Mouse (Mus musculus): ENCODE measurements around the gene Sync. TPM values are rescaled to one million over a fixed set of nuclear protein-coding genes. Genes with fewer than 3 reads are reported as not detected.
A peak's percentile ranks its signal among the peaks of the same experiment; 100 is the strongest.

The Sync gene
- polyA plus RNA-seq, 1 experiment from 2014 or later = 2.3 TPM

GRCm38 (mm10) chr4:129248243-129248767, 39.1 kb upstream of the Sync start:
- Histone ChIP-seq H3K9ac (peak overlapping the region; percentile 67), H3K36me3 (no peaks in the 10 kb centered on the region), H3K4me2 (peak overlapping the region; percentile 98), H3K27me3 (peaks cover 82% of the 10 kb centered on the region), H3K9me3 (replicated peaks) (no peaks in the 10 kb centered on the region), H3K27ac (no peak overlapping the region), H3K4me1 (replicated peaks) (peaks cover 34% of the 10 kb centered on the region), H3K4me3 (peak overlapping the region; percentile 64)
- WGBS = under 1% methylated on average over 58 of the region's 74 CpGs
- ATAC-seq (replicated peaks; ENCODE audit: insufficient number of reproducible peaks, insufficient read depth, low FRiP score, low read depth) = no peak

- WGBS = 42% methylated on average over 7 of the region's 7 CpGs
- peaks cover 80% of the 10 kb centered on the region for H3K27me3 ChIP-seq
- H3K4me3 ChIP-seq = 0 out of 2 replicates have a peak overlapping the region, but pooled peaks have one; percentile 2
- no peak for ATAC-seq (replicated peaks; ENCODE audit: insufficient number of reproducible peaks, insufficient read depth, low FRiP score, low read depth)
- H3K4me2 ChIP-seq = no peak overlapping the region
- H3K27ac ChIP-seq = no peak overlapping the region
- no peaks in the 10 kb centered on the region for H3K36me3 ChIP-seq
- peaks cover 34% of the 10 kb centered on the region for H3K4me1 ChIP-seq (replicated peaks)
- H3K9me3 ChIP-seq (replicated peaks) = no peaks in the 10 kb centered on the region
- H3K9ac ChIP-seq = no peak overlapping the region
These were observed 38.1 kb upstream of the Sync start for GRCm38 (mm10) chr4:129249288-129249687.

GRCm38 (mm10) chr4:129250759-129251481, 36.5 kb upstream of the Sync start:
- H3K4me1 ChIP-seq (replicated peaks) = peaks cover 26% of the 10 kb centered on the region
- peaks cover 66% of the 10 kb centered on the region for H3K27me3 ChIP-seq
- 34% methylated on average over 15 of the region's 15 CpGs for WGBS
- H3K27ac ChIP-seq = no peak overlapping the region
- ATAC-seq (replicated peaks; ENCODE audit: insufficient number of reproducible peaks, insufficient read depth, low FRiP score, low read depth) = peak; percentile 12; the same call in 1 of the 2 replicates
- H3K9me3 ChIP-seq (replicated peaks) = no peaks in the 10 kb centered on the region
- H3K36me3 ChIP-seq = no peaks in the 10 kb centered on the region
- H3K4me3 ChIP-seq = peak overlapping the region; percentile 8; the same call in 1 of the 2 replicates
- H3K4me2 ChIP-seq = peak overlapping the region; percentile 47
- H3K9ac ChIP-seq = peak overlapping the region; percentile 8; the same call in 1 of the 2 replicates

- no peak for ATAC-seq (replicated peaks; ENCODE audit: insufficient number of reproducible peaks, insufficient read depth, low FRiP score, low read depth)
- 16% methylated on average over 15 of the region's 15 CpGs for WGBS
- peaks cover 33% of the 10 kb centered on the region for H3K4me1 ChIP-seq (replicated peaks)
- no peaks in the 10 kb centered on the region for H3K36me3 ChIP-seq
- H3K4me3 ChIP-seq = peak overlapping the region; percentile 8; the same call in 1 of the 2 replicates
- no peak overlapping the region for H3K27ac ChIP-seq
- no peaks in the 10 kb centered on the region for H3K9me3 ChIP-seq (replicated peaks)
- peak overlapping the region; percentile 47 for H3K4me2 ChIP-seq
- peak overlapping the region; percentile 8; the same call in 1 of the 2 replicates for H3K9ac ChIP-seq
- H3K27me3 ChIP-seq = peaks cover 59% of the 10 kb centered on the region
These were observed 35.8 kb upstream of the Sync start for GRCm38 (mm10) chr4:129251482-129252125.

GRCm38 (mm10) chr4:129252492-129252891, 34.9 kb upstream of the Sync start:
- peaks cover 37% of the 10 kb centered on the region for H3K4me1 ChIP-seq (replicated peaks)
- H3K36me3 ChIP-seq = no peaks in the 10 kb centered on the region
- no peaks in the 10 kb centered on the region for H3K9me3 ChIP-seq (replicated peaks)
- H3K4me3 ChIP-seq = no peak overlapping the region
- ATAC-seq (replicated peaks; ENCODE audit: insufficient number of reproducible peaks, insufficient read depth, low FRiP score, low read depth) = no peak
- no peak overlapping the region for H3K4me2 ChIP-seq
- peaks cover 50% of the 10 kb centered on the region for H3K27me3 ChIP-seq
- 73% methylated on average over 2 of the region's 2 CpGs for WGBS
- no peak overlapping the region for H3K27ac ChIP-seq
- H3K9ac ChIP-seq = no peak overlapping the region

GRCm38 (mm10) chr4:129254571-129254970, 32.8 kb upstream of the Sync start:
- H3K27me3 ChIP-seq = peaks cover 32% of the 10 kb centered on the region
- H3K36me3 ChIP-seq = no peaks in the 10 kb centered on the region
- no peak overlapping the region for H3K27ac ChIP-seq
- H3K4me3 ChIP-seq = no peak overlapping the region
- no peak overlapping the region for H3K4me2 ChIP-seq
- WGBS = 94% methylated on average over 3 of the region's 3 CpGs
- peaks cover 24% of the 10 kb centered on the region for H3K4me1 ChIP-seq (replicated peaks)
- no peak for ATAC-seq (replicated peaks; ENCODE audit: insufficient number of reproducible peaks, insufficient read depth, low FRiP score, low read depth)
- no peaks in the 10 kb centered on the region for H3K9me3 ChIP-seq (replicated peaks)
- H3K9ac ChIP-seq = no peak overlapping the region

- Histone ChIP-seq H3K9me3 (replicated peaks) (no peaks in the 10 kb centered on the region), H3K4me1 (replicated peaks) (peaks cover 14% of the 10 kb centered on the region), H3K27ac (peak overlapping the region; percentile 48), H3K4me3 (no peak overlapping the region), H3K4me2 (peak overlapping the region; percentile 39), H3K9ac (no peak overlapping the region), H3K36me3 (no peaks in the 10 kb centered on the region), H3K27me3 (peaks cover 22% of the 10 kb centered on the region)
- WGBS = 20% methylated on average over 8 of the region's 8 CpGs
- ATAC-seq (replicated peaks; ENCODE audit: insufficient number of reproducible peaks, insufficient read depth, low FRiP score, low read depth) = peak; percentile 80
These were observed 30.7 kb upstream of the Sync start for GRCm38 (mm10) chr4:129256450-129257380.

- H3K4me1 ChIP-seq (replicated peaks) = peaks cover 26% of the 10 kb centered on the region
- H3K4me2 ChIP-seq = no peak overlapping the region
- no peaks in the 10 kb centered on the region for H3K36me3 ChIP-seq
- no peak for ATAC-seq (replicated peaks; ENCODE audit: insufficient number of reproducible peaks, insufficient read depth, low FRiP score, low read depth)
- peaks cover 23% of the 10 kb centered on the region for H3K27me3 ChIP-seq
- H3K9me3 ChIP-seq (replicated peaks) = no peaks in the 10 kb centered on the region
- no peak overlapping the region for H3K9ac ChIP-seq
- H3K4me3 ChIP-seq = no peak overlapping the region
- 79% methylated on average over 4 of the region's 4 CpGs for WGBS
- H3K27ac ChIP-seq = no peak overlapping the region
These were observed 28.3 kb upstream of the Sync start for GRCm38 (mm10) chr4:129259101-129259500.

GRCm38 (mm10) chr4:129260678-129261077, 26.7 kb upstream of the Sync start:
- Histone ChIP-seq H3K4me1 (replicated peaks) (peaks cover 26% of the 10 kb centered on the region), H3K27me3 (peaks cover 23% of the 10 kb centered on the region), H3K36me3 (no peaks in the 10 kb centered on the region), H3K9ac (no peak overlapping the region), H3K27ac (peak overlapping the region; percentile 39), H3K4me3 (no peak overlapping the region), H3K9me3 (replicated peaks) (no peaks in the 10 kb centered on the region), H3K4me2 (no peak overlapping the region)
- ATAC-seq (replicated peaks; ENCODE audit: insufficient number of reproducible peaks, insufficient read depth, low FRiP score, low read depth) = no peak
- WGBS = 15% methylated on average over 6 of the region's 6 CpGs

- H3K36me3 ChIP-seq = no peaks in the 10 kb centered on the region
- no peak within 1 kb of the TSS for H3K9ac ChIP-seq
- no peak for ATAC-seq (replicated peaks; ENCODE audit: insufficient number of reproducible peaks, insufficient read depth, low FRiP score, low read depth)
- peak within 1 kb of the TSS; percentile 39 for H3K27ac ChIP-seq
- no peak within 1 kb of the TSS for H3K4me2 ChIP-seq
- no peak within 1 kb of the TSS for H3K4me3 ChIP-seq
- whole genome bisulfite sequencing = 33% methylated on average over 2 of the region's 4 CpGs
- H3K9me3 ChIP-seq (replicated peaks) = no peaks in the 10 kb centered on the region
- peaks cover 23% of the 10 kb centered on the region for H3K27me3 ChIP-seq
- peaks cover 23% of the 10 kb centered on the region for H3K4me1 ChIP-seq (replicated peaks)
These were observed 26.2 kb upstream of the Sync start, which contains the start of gene C77080 for GRCm38 (mm10) chr4:129261196-129261595. Gene C77080 (minus strand): TSS chr4:129261404.

Data from heart, embryonic 15.5 days (tissue).